24 mouse cellular contexts compared by ENCODE assay signal in the genomic region with DNA sequence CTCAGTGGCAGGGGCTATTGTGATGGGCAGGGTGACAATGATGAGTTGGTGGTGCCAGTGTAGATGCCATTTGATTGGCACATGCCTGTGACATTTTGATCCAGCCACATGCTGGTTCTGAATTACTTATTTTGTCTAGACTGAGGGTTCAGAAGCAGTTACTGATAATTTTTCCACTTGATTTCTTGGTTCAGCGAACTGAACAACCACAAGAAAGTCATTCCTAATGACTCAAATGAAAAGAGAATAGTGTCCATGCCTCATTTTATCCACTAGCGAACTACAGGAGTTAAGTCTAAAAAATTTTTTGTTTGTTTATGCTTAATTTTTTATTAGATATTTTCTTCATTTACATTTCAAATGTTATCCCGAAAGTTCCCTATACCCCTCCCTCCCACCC.
"Had no signal": no experiment of that assay in that cellular context is flagged by ENCODE, and none has a peak within 500 bp of the region (broad histone marks: within the 10 kb centered on the region; RNA-seq: fewer than 3 reads in every experiment).

No protein-coding gene starts in this region.

- H3K27me3 ChIP-seq: heart, embryonic 12.5 days; intestine, embryonic 15.5 days; limb, embryonic 12.5 days; liver, embryonic 12.5 days had no signal

- H3K4me1 ChIP-seq: heart, embryonic 10.5 days; heart, embryonic 12.5 days; hindbrain, embryonic 10.5 days; intestine, embryonic 15.5 days; limb, embryonic 10.5 days; limb, embryonic 12.5 days; liver, embryonic 12.5 days had no signal

- H3K4me2 ChIP-seq: heart, embryonic 12.5 days; hindbrain, embryonic 14.5 days; intestine, embryonic 15.5 days; limb, embryonic 12.5 days; liver, embryonic 12.5 days had no signal

- H3K4me3 ChIP-seq: gastrocnemius, adult 2 months; heart, embryonic 10.5 days; heart, embryonic 12.5 days; hindbrain, embryonic 10.5 days; intestine, embryonic 15.5 days; layer of hippocampus, adult 2 months; left cerebral cortex, adult 2 months; limb, embryonic 10.5 days; limb, embryonic 12.5 days; liver, embryonic 12.5 days had no signal

- H3K27ac ChIP-seq: gastrocnemius, adult 2 months; heart, embryonic 10.5 days; hindbrain, embryonic 10.5 days; hindbrain, embryonic 14.5 days; intestine, embryonic 15.5 days; layer of hippocampus, adult 2 months; left cerebral cortex, adult 2 months; limb, embryonic 10.5 days; limb, embryonic 12.5 days; liver, embryonic 12.5 days; liver, embryonic 14.5 days had no signal

- ATAC-seq: inflammation-experienced regulatory T-cells, adult 6 months; intestine, embryonic 15.5 days; intestine, postnatal 0 days; liver, embryonic 12.5 days had no signal

- H3K36me3 ChIP-seq: heart, embryonic 10.5 days; heart, embryonic 12.5 days; hindbrain, embryonic 10.5 days; intestine, embryonic 15.5 days; limb, embryonic 10.5 days; limb, embryonic 12.5 days; liver, embryonic 12.5 days had no signal

- H3K9ac ChIP-seq: heart, embryonic 12.5 days; hindbrain, embryonic 14.5 days; intestine, embryonic 15.5 days; limb, embryonic 12.5 days; liver, embryonic 12.5 days; liver, embryonic 14.5 days had no signal

- DNase-seq: gastrocnemius, adult 2 months; gastrocnemius, postnatal 10 days; gastrocnemius, postnatal 25 days; heart, adult 18-20 months; heart, postnatal 10 days; heart, postnatal 4 days; kidney, adult 18-20 months; kidney, adult 8-10 months; kidney, postnatal 10 days; kidney, postnatal 25 days; kidney, postnatal 4 days had no signal

- H3K9me3 ChIP-seq: heart, embryonic 10.5 days; heart, embryonic 12.5 days; hindbrain, embryonic 10.5 days; intestine, embryonic 15.5 days; limb, embryonic 10.5 days; limb, embryonic 12.5 days; liver, embryonic 12.5 days had no signal
